Mouse (Mus musculus) hindbrain, embryonic 15.5 days (tissue): ENCODE data around the gene Ppil1. TPM values are rescaled to one million over a fixed set of nuclear protein-coding genes. Genes with fewer than 3 reads are reported as not detected.
"Not testable (repeated sequence)": the region's sequence is repeated elsewhere in the genome, so short reads cannot be mapped to it uniquely, and the experiment has no call there.

ENCODE experiments used
- ATAC-seq: fragments of 200-750 bp; cut with Nextera tagmentation; 2 replicates; pipeline ENCODE4 v1.8.0; 2017; ENCODE audit warnings: low read depth, moderate number of reproducible peaks, moderate TSS enrichment; ENCODE audit not compliant: low FRiP score
- H3K27ac ChIP-seq: fragments of 300-500 bp; sonication (generic); replicated peaks from 2 replicates; pipeline ENCODE4 v1.5.1; 2015; ENCODE audit warnings: mild to moderate bottlenecking, inconsistent platforms
- H3K27me3 ChIP-seq: fragments of 300-500 bp; sonication (generic); 2 replicates; pipeline ENCODE4 v1.6.1; 2015; ENCODE audit warnings: control low read depth, inconsistent platforms
- H3K36me3 ChIP-seq: fragments of 300-500 bp; sonication (generic); 2 replicates; pipeline ENCODE4 v1.6.1; 2015; ENCODE audit warnings: control low read depth, inconsistent platforms
- H3K4me1 ChIP-seq: fragments of 300-500 bp; sonication (generic); replicated peaks from 2 replicates; pipeline ENCODE4 v1.6.1; 2015; ENCODE audit warnings: control low read depth, inconsistent platforms
- H3K4me2 ChIP-seq: fragments of 300-500 bp; sonication (generic); 2 replicates; pipeline ENCODE4 v1.6.1; 2015; ENCODE audit warnings: moderate library complexity, mild to moderate bottlenecking, inconsistent platforms
- H3K4me3 ChIP-seq: fragments of 300-500 bp; sonication (generic); 2 replicates; pipeline ENCODE4 v1.5.1; 2015; ENCODE audit warnings: mild to moderate bottlenecking, inconsistent platforms
- H3K9ac ChIP-seq: fragments of 300-500 bp; sonication (generic); 2 replicates; pipeline ENCODE4 v1.6.1; 2015; ENCODE audit warnings: inconsistent platforms
- H3K9me3 ChIP-seq: fragments of 300-500 bp; sonication (generic); 2 replicates; pipeline ENCODE4 v1.6.1; 2016; ENCODE audit warnings: control low read depth, inconsistent platforms
- WGBS: fragments of 180-500 bp; shearing (Covaris S2); methylation state at CpG from one replicate; pipeline ENCODE4 v1.1.7; 2015; 5-methylcytosine and 5-hydroxymethylcytosine counted together
- polyA plus RNA-seq: library from polyadenylated mRNA; unstranded; fragments of >200 nt; fragmentation: Nextera tagmentation; extraction: Ambion mirVana; gene quantifications from 2 replicates; pipeline ENCODE4 v1.2.1, GENCODE M21; 2015

Gene Ppil1
- polyA plus RNA-seq, 1 experiment from 2014 or later: 108 TPM

DNA sequence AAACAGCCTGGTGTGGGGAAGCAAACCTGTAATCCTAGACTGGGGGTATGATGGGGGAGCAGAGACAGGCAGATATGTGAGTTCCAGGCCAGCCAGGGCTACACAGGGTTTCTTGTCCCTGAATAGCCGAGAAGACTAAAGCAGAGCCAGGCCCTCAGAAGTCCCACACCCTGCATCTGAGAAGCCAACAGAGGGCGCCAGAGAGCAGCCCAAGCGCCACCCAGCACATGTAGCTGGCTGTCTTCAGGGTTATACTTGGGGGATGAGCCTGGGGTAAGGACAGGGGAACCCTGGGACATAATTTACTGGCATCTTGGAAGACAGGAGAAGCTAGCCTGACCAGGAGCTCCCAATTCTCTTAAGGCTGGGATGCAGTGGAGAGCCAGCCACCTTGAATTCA, 4.5 kb downstream of the Ppil1 start:
- Histone ChIP-seq H3K27ac (no peak overlapping the region), H3K9me3 (no peaks in the 10 kb centered on the region), H3K36me3 (peaks cover 19% of the 10 kb centered on the region), H3K9ac (no peak overlapping the region), H3K27me3 (no peaks in the 10 kb centered on the region), H3K4me1 (peaks cover 32% of the 10 kb centered on the region), H3K4me3 (no peak overlapping the region), H3K4me2 (no peak overlapping the region)
- ATAC-seq: peak; percentile 55; the same call in 1 of the 2 replicates
- WGBS: 4% methylated on average over 3 of the region's 3 CpGs

DNA sequence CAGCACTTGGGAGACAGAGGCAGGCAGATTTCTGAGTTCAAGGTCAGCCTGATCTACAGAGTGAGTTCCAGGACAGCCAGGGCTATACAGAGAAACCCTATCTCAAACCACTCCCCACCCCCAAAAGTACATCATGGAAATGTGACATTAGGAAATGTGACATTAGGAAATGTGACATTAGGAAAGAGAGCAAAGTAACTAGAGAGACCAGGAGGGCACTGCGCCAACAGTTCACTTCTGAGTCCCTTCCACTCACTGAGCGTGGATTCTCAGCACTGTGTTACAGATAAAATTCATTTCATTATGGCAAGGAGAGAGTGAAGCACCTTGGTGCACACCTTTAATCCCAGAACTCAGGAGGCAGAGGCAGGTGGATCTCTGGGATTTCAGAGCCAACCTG, 5.1 kb downstream of the Ppil1 start:
- H3K4me1 ChIP-seq: peaks cover 28% of the 10 kb centered on the region
- no peak overlapping the region for H3K9ac ChIP-seq
- no peak overlapping the region for H3K27ac ChIP-seq
- WGBS: 100% methylated on average over 2 of the region's 2 CpGs
- peaks cover 23% of the 10 kb centered on the region for H3K36me3 ChIP-seq
- no peak overlapping the region for H3K4me3 ChIP-seq
- no peak for ATAC-seq
- no peaks in the 10 kb centered on the region for H3K27me3 ChIP-seq
- H3K4me2 ChIP-seq: no peak overlapping the region
- no peaks in the 10 kb centered on the region for H3K9me3 ChIP-seq

DNA sequence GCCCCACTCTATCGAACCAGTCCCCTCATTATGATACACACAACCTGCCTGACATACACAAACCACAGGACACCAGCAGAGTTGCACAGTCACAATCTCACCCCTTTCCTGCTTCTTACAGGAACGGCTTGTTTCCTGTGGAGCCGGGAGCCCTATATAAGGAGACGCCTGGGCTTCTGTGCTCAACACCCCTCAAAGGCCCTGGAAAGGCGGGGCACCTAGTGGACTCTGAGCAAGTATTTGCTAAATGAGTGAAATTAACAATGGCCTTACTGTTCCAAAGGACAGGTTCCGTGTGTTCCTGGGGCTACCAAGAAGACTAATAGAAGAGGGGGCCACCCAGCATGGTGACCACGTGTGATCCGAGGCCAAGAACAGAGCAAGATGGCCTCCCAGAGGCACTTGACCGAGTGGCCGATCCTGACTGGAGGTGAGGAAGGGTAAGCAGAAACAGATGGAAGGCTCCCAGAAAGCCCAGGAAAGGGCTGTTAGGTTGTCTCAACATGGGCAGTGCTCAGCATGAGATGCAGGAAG, 5.9 kb downstream of the Ppil1 start:
- H3K27ac ChIP-seq: 0 out of 2 replicates have a peak overlapping the region, but pooled peaks have one; percentile 45
- peaks cover 24% of the 10 kb centered on the region for H3K36me3 ChIP-seq
- no peak overlapping the region for H3K9ac ChIP-seq
- 89% methylated on average over 10 of the region's 10 CpGs for WGBS
- no peaks in the 10 kb centered on the region for H3K27me3 ChIP-seq
- no peak overlapping the region for H3K4me3 ChIP-seq
- peaks cover 25% of the 10 kb centered on the region for H3K4me1 ChIP-seq
- no peak overlapping the region for H3K4me2 ChIP-seq
- ATAC-seq: no peak
- H3K9me3 ChIP-seq: no peaks in the 10 kb centered on the region

DNA sequence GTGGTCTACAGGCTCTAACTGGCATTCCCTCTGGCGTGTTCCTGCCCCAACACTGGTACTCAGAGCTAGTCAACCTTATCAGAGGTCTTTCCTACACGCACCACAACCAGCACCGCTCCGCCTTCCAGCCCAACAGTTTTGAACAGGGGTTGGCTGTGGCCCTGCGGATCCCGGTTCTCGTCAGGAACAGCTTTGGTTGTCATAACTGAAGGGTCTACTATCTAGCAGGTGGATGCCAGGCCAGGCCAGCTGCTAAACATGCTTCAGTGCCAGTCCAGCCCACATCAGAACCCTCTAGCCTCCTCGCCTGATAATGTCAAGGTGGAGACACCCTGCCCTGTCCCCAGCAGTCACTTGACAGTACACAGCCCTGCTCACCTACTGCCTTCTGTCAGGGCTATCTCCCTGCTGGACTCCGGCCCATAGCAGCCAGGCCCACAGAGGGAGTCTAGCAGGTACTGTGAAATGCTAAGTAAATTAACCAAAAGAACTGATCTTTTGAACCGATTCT, 6.9 kb downstream of the Ppil1 start:
- Histone ChIP-seq H3K4me1 (peaks cover 16% of the 10 kb centered on the region), H3K27me3 (no peaks in the 10 kb centered on the region), H3K9me3 (no peaks in the 10 kb centered on the region), H3K4me3 (no peak overlapping the region), H3K27ac (no peak overlapping the region), H3K36me3 (peaks cover 24% of the 10 kb centered on the region), H3K9ac (no peak overlapping the region), H3K4me2 (no peak overlapping the region)
- no peak for ATAC-seq
- 99% methylated on average over 10 of the region's 10 CpGs for WGBS

DNA sequence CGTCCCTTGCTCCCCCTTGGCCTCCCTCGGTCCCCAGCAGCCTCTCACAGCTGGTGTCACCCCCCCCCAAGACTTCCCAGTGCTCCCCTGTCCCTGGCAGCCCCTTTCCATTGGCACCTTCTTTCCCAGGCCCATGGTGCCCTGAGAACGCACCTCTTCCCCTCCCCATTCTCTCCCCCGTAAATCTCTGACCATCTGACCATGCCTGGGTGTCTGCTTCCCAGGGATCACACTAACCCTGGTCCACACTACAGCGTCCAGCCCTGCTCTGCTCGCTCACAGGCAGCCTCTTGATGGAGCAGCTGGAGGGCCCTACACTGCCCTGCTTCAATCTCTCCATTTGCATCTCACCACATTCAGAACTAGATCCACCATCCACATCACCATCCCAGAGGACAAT, 7.5 kb downstream of the Ppil1 start:
- no peak for ATAC-seq
- H3K4me3 ChIP-seq: no peak overlapping the region
- no peaks in the 10 kb centered on the region for H3K27me3 ChIP-seq
- H3K4me1 ChIP-seq: peaks cover 16% of the 10 kb centered on the region
- 81% methylated on average over 6 of the region's 6 CpGs for WGBS
- no peak overlapping the region for H3K9ac ChIP-seq
- no peaks in the 10 kb centered on the region for H3K9me3 ChIP-seq
- peaks cover 24% of the 10 kb centered on the region for H3K36me3 ChIP-seq
- no peak overlapping the region for H3K4me2 ChIP-seq
- H3K27ac ChIP-seq: no peak overlapping the region

DNA sequence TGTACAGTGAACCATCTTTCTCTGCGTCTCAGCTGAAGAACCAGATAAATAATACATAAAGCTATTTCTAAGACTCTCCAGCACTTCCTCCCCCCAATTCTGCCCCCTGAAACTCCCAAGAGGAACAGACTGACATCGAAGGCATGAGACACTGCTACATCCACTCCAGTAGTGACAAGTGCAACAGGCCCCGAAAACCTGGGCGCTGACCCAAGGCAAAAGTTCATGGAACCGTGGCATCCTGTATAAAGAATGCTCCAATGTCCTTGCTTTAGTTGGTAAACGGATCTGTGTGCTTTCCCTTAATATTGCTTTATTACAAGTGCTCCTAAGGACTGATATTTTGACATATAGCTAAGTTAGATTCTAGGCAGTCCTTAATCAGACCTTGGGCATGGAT, 9.2 kb downstream of the Ppil1 start:
- WGBS: 88% methylated on average over 6 of the region's 6 CpGs
- not testable (repeated sequence) for H3K4me3 ChIP-seq, H3K4me2 ChIP-seq, H3K27ac ChIP-seq, H3K9me3 ChIP-seq, ATAC-seq, H3K27me3 ChIP-seq, H3K9ac ChIP-seq
- H3K4me1 ChIP-seq: peaks cover 15% of the 10 kb centered on the region
- H3K36me3 ChIP-seq: peaks cover 21% of the 10 kb centered on the region

DNA sequence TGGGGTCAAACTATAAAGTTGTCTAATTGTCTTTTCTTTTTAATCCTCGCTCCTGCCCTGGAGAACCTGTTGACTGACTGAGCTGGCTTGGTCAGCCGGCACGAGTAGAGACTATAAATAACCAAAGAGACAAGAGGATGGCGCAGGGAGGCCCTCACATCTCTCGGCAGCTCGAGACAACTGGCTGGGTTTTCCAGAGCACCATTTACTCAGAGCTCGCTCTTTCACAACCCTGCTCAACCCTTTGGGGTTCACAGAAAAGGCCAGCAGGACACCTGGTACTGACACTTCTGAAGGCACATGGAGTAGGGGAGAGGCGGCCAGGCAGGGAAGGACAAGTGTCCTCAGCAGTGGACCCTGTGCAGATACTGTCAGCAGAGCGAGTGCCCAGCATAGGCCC, 10.3 kb downstream of the Ppil1 start:
- Histone ChIP-seq H3K27ac (no peak overlapping the region), H3K9me3 (no peaks in the 10 kb centered on the region), H3K27me3 (no peaks in the 10 kb centered on the region), H3K4me1 (peaks cover 9% of the 10 kb centered on the region), H3K9ac (no peak overlapping the region), H3K4me3 (no peak overlapping the region), H3K36me3 (peaks cover 21% of the 10 kb centered on the region), H3K4me2 (no peak overlapping the region)
- 87% methylated on average over 9 of the region's 9 CpGs for WGBS
- ATAC-seq: no peak

DNA sequence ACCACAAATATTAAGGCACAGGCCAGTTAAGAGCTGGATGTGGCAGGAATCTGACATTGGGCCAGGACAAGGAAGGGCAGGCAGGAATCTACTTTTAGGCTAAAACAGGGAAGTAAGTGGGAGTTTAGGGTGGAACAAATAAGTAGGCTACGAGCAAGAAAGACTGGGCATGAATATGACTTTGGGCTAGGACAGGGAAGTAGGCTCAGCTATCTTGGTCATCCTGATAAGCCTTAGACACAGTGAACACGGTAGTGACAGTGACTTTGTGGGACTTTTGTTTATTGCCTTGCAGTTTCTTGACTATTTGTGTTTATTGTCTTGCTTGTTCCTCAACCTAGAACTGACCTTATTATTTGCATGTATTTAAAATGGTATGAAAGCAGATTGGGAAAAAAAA, 10.8 kb downstream of the Ppil1 start:
- Histone ChIP-seq H3K36me3 (peaks cover 17% of the 10 kb centered on the region), H3K4me3 (no peak overlapping the region), H3K4me1 (peaks cover 9% of the 10 kb centered on the region), H3K27me3 (no peaks in the 10 kb centered on the region), H3K27ac (no peak overlapping the region), H3K9me3 (no peaks in the 10 kb centered on the region), H3K9ac (no peak overlapping the region), H3K4me2 (no peak overlapping the region)
- 93% methylated on average over 2 of the region's 2 CpGs for WGBS
- ATAC-seq: no peak

DNA sequence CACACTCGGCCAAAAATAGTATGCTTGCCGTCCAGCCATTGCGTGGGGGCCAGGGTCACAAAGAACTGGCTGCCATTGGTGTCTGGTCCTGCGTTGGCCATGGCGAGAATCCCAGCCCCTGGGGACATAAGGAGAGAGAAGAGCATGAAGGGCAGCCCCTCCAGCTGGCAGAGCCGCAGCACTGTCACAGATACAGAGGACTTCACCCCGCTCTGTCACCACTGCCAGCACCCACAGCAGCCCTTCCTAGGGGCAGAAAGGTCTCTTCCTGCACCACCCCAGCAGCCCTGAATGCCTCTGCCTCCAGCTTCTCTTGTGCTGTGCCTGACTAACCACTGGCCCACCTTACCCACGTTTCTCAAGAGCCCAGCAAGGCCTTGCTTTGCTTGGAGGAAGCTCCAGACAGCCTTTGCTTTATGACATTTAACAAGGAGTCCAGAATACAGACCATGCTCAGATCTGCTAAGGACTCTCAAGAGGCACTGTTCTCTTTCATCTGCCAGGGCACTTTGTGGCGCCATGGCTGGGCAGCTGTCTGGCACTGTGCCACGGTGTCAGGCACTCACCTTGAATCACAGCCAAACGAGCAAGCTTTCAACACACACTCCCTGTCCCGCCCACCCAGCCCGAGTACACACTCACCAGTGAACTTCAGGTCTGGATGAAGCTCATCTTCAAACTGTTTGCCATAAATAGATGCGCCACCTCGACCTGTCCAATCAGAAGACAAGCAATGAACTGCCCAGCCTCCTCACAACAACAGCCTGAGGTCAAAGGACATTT, 12.2 kb downstream of the Ppil1 start:
- peaks cover 6% of the 10 kb centered on the region; the same call in 1 of the 2 replicates for H3K36me3 ChIP-seq
- peaks cover 9% of the 10 kb centered on the region for H3K4me1 ChIP-seq
- no peak for ATAC-seq
- peak overlapping the region; percentile 40; the same call in 1 of the 2 replicates for H3K27ac ChIP-seq
- H3K4me3 ChIP-seq: no peak overlapping the region
- WGBS: 71% methylated on average over 15 of the region's 15 CpGs
- H3K9me3 ChIP-seq: no peaks in the 10 kb centered on the region
- no peaks in the 10 kb centered on the region for H3K27me3 ChIP-seq
- H3K4me2 ChIP-seq: no peak overlapping the region
- no peak overlapping the region for H3K9ac ChIP-seq

DNA sequence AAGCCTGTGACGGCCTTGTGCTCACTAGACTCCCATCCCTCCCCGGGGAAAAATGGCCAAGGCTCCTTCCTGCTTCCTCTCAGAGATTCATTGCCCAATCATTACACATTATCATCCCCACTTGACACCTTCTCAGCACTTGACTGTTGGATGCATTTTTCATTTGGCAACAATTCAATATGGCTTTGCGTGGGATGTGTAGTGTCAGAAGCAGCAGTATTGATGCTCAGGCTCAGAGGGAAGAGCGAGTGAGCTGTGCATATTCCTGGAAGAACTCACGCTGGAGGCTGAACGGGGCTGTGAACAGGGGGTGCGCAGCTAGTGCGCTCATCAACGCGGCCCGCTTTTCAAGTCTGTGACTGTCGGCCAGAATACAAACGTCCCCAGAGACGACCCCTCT, 13.0 kb downstream of the Ppil1 start:
- H3K4me1 ChIP-seq: peaks cover 14% of the 10 kb centered on the region
- not testable (repeated sequence) for H3K27me3 ChIP-seq, H3K36me3 ChIP-seq, ATAC-seq, H3K4me2 ChIP-seq, H3K9ac ChIP-seq, H3K4me3 ChIP-seq, H3K9me3 ChIP-seq, H3K27ac ChIP-seq
- WGBS: 80% methylated on average over 14 of the region's 14 CpGs

DNA sequence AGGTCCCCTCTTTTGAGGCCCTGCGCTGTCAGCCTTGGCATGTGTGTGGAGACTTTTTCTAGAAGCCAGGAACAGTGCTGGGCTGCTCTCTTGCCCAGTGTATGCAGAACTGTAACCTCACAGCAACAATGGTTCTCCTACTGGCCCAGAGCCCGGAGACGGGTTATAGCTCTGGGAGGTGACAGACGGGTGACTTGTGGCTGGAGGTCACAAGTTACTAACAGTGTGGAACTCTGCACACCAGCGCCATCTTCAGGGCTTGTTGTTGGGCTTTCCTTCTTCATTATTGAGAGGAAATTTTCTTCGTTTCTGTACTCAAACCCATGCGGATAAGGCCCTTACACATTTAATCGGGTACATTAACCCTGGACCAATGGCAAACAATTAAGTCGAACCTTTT, 14.5 kb downstream of the Ppil1 start:
- 58% methylated on average over 9 of the region's 9 CpGs for WGBS
- no peak overlapping the region for H3K4me3 ChIP-seq
- ATAC-seq: no peak
- H3K27ac ChIP-seq: no peak overlapping the region
- H3K27me3 ChIP-seq: no peaks in the 10 kb centered on the region
- H3K4me2 ChIP-seq: no peak overlapping the region
- H3K36me3 ChIP-seq: peaks cover 6% of the 10 kb centered on the region; the same call in 1 of the 2 replicates
- H3K9me3 ChIP-seq: no peaks in the 10 kb centered on the region
- H3K4me1 ChIP-seq: peaks cover 27% of the 10 kb centered on the region
- no peak overlapping the region for H3K9ac ChIP-seq

DNA sequence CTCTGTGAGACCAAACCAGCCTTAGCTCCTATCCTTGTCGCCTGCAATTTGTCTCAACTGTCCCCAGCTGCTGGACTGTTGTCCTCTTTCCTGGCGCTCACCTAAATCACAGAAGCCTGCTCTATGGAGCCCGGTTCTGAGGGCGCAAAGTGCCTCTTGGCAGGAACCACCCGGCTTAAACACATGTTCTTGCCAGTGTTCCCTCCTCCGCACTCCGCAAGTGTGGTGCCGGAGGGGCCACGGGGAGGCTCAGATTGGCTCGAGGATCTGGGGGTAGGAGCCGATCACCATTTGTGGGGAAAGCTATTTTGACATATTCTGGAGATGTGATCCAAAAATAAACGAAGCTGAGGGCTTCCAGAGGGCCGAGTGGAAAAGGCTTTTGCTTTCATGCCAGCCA, 16.1 kb downstream of the Ppil1 start:
- H3K4me1 ChIP-seq: peaks cover 36% of the 10 kb centered on the region
- H3K9me3 ChIP-seq: no peaks in the 10 kb centered on the region
- H3K4me2 ChIP-seq: no peak overlapping the region
- no peak overlapping the region for H3K4me3 ChIP-seq
- no peaks in the 10 kb centered on the region for H3K36me3 ChIP-seq
- H3K27me3 ChIP-seq: no peaks in the 10 kb centered on the region
- ATAC-seq: no peak
- WGBS: 83% methylated on average over 13 of the region's 13 CpGs
- no peak overlapping the region for H3K27ac ChIP-seq
- no peak overlapping the region for H3K9ac ChIP-seq
